Mouse (Mus musculus) G1E-ER4 (cell line): ENCODE measurements at regions not wholly inside any gene's neighbourhood (a gene's known extent, or its start where the extent isn't known, plus 50 kb on each side); places are given as distances from the start of the nearest gene placed in this dataset.

Experiments used
- GATA1 ChIP-seq: IDR thresholded peaks from one replicate; pipeline ENCODE4 v1.8.0; 2012; ENCODE audit warnings: low read length, inconsistent platforms

- no peak for TF ChIP-seq GATA1
Measured at GRCm38 (mm10) chr1:128860537-128860936, 268.4 kb upstream of the Cxcr4 start.

GRCm38 (mm10) chr1:128860094-128860493 lies 268.0 kb upstream of the Cxcr4 start:
- no peak for TF ChIP-seq GATA1

GRCm38 (mm10) chr1:128858661-128859060 lies 266.6 kb upstream of the Cxcr4 start:
- no peak for TF ChIP-seq GATA1

- no peak for TF ChIP-seq GATA1
Measured at GRCm38 (mm10) chr1:128856933-128857332, 264.8 kb upstream of the Cxcr4 start.

- TF ChIP-seq GATA1 = no peak
Measured at GRCm38 (mm10) chr1:128854649-128855048, 262.6 kb upstream of the Cxcr4 start.

GRCm38 (mm10) chr1:128853286-128853685 lies 261.2 kb upstream of the Cxcr4 start:
- TF ChIP-seq GATA1 = no peak

GRCm38 (mm10) chr1:128837361-128837760 lies 245.3 kb upstream of the Cxcr4 start:
- no peak for TF ChIP-seq GATA1

- TF ChIP-seq GATA1 = no peak
Measured at GRCm38 (mm10) chr1:128835510-128835909, 243.4 kb upstream of the Cxcr4 start.

- no peak for TF ChIP-seq GATA1
Measured at GRCm38 (mm10) chr1:128833096-128833715, 241.1 kb upstream of the Cxcr4 start.

GRCm38 (mm10) chr1:128832201-128832883 lies 240.2 kb upstream of the Cxcr4 start:
- TF ChIP-seq GATA1 = no peak

- TF ChIP-seq GATA1 = no peak
Measured at GRCm38 (mm10) chr1:128830671-128831240, 238.7 kb upstream of the Cxcr4 start.

GRCm38 (mm10) chr1:128829536-128829935 lies 237.4 kb upstream of the Cxcr4 start:
- no peak for TF ChIP-seq GATA1

GRCm38 (mm10) chr1:128826419-128826818 lies 234.3 kb upstream of the Cxcr4 start:
- no peak for TF ChIP-seq GATA1

- no peak for TF ChIP-seq GATA1
Measured at GRCm38 (mm10) chr1:128824916-128825683, 233.0 kb upstream of the Cxcr4 start.

- TF ChIP-seq GATA1 = no peak
Measured at GRCm38 (mm10) chr1:128824235-128824634, 232.1 kb upstream of the Cxcr4 start.

- TF ChIP-seq GATA1 = no peak
Measured at GRCm38 (mm10) chr1:128821991-128822390, 229.9 kb upstream of the Cxcr4 start.
